Mouse (Mus musculus): Measurements from ENCODE around the gene P3h4. TPM values are rescaled to one million over a fixed set of nuclear protein-coding genes. Genes with fewer than 3 reads are reported as not detected.

Gene P3h4
- total and polyA plus RNA-seq, 3 experiments = not detected

GRCm38 (mm10) chr11:100395200-100395599 is 19.4 kb downstream of the P3h4 start:
- Histone ChIP-seq H3K4me1 (ENCODE audit: control insufficient read depth in 1 of 2, insufficient read depth in 2 of 2) (peaks cover 22 to 30% of the 10 kb centered on the region in 2 experiments), H3K4me3 (replicated peaks in 1 of 3; ENCODE audit: low read depth in 2 of 3, low read length in 2 of 3, poor library complexity in 1 of 3) (no peak overlapping the region), H3K9ac (ENCODE audit: insufficient read depth, low read depth) (no peak overlapping the region), H3K79me2 (replicated peaks; ENCODE audit: control insufficient read depth, extremely low read depth, insufficient read depth, poor library complexity, severe bottlenecking) (no peaks in the 10 kb centered on the region), H3K9me3 (replicated peaks; ENCODE audit: low read length) (no peaks in the 10 kb centered on the region), H3K4me2 (ENCODE audit: insufficient read depth, low read depth, poor library complexity, severe bottlenecking) (no peak overlapping the region), H3K27me3 (replicated peaks) (peaks cover 87% of the 10 kb centered on the region), H3K27ac (ENCODE audit: insufficient read depth, low read depth) (no peak overlapping the region), H3K36me3 (replicated peaks in 1 of 2; ENCODE audit: control insufficient read depth in 1 of 2, insufficient read depth in 1 of 2, low read length in 1 of 2) (no peaks in the 10 kb centered on the region)
- in situ Hi-C loops (cut with MboI; ENCODE audit: low pct_ligation_motif_present, low pct_unique_long_range_greater_than_20kb, low sequenced_read_pairs) (no loop called here), dilution Hi-C loops (cut with MboI; ENCODE audit: extremely low pct_ligation_motif_present, extremely low pct_unique_long_range_greater_than_20kb, low sequenced_read_pairs) (no loop called here)
- no peak for TF ChIP-seq MEF2A (IDR thresholded peaks at IDR 0.05; ENCODE audit: borderline replicate concordance, low read depth, low read length)
- no peak for TF ChIP-seq CHD2 (IDR thresholded peaks at IDR 0.05; ENCODE audit: low read length)
- TF ChIP-seq EP300 (IDR thresholded peaks at IDR 0.05; ENCODE audit: low read length) = no peak
- no peak for TF ChIP-seq CHD1 (IDR thresholded peaks at IDR 0.05; ENCODE audit: low read depth, low read length)
- peak; percentile 43; the same call in 1 of the 2 replicates for TF ChIP-seq IRF4 (IDR thresholded peaks at IDR 0.05; ENCODE audit: low read depth, low read length)
- DNase-seq (ENCODE audit: extremely low read depth) = no peak

GRCm38 (mm10) chr11:100394353-100395074 is 20.1 kb downstream of the P3h4 start:
- TF ChIP-seq CHD1 (IDR thresholded peaks at IDR 0.05; ENCODE audit: low read depth, low read length) (no peak), TBP (conservative IDR thresholded peaks at IDR 0.05; ENCODE audit: low read depth, low read length) (no peak), ZMIZ1 (IDR thresholded peaks at IDR 0.05; ENCODE audit: low read depth, low read length) (no peak), USF1 (IDR thresholded peaks at IDR 0.05; ENCODE audit: low read depth, low read length) (no peak), ZC3H11A (IDR thresholded peaks at IDR 0.05; ENCODE audit: low read depth, low read length) (no peak), CHD2 (IDR thresholded peaks at IDR 0.05; ENCODE audit: low read length) (no peak), ETS1 (conservative IDR thresholded peaks at IDR 0.05; ENCODE audit: low read depth, low read length) (no peak), TCF12 (IDR thresholded peaks at IDR 0.05; ENCODE audit: low read depth, low read length) (no peak), ZNF384 (IDR thresholded peaks at IDR 0.05; ENCODE audit: low read depth, low read length) (no peak), MEF2A (IDR thresholded peaks at IDR 0.05; ENCODE audit: borderline replicate concordance, low read depth, low read length) (no peak), JUN (IDR thresholded peaks at IDR 0.05; ENCODE audit: insufficient read depth, low read depth, low read length) (no peak)
- no peak overlapping the region for H3K4me3 ChIP-seq (replicated peaks in 1 of 3; ENCODE audit: low read depth in 2 of 3, low read length in 2 of 3, poor library complexity in 1 of 3)
- no peaks in the 10 kb centered on the region for H3K9me3 ChIP-seq (replicated peaks; ENCODE audit: low read length)
- no peak overlapping the region for H3K4me2 ChIP-seq (ENCODE audit: insufficient read depth, low read depth, poor library complexity, severe bottlenecking)
- dilution Hi-C loops (cut with MboI; ENCODE audit: extremely low pct_ligation_motif_present, extremely low pct_unique_long_range_greater_than_20kb, low sequenced_read_pairs) = no loop called here
- H3K36me3 ChIP-seq (replicated peaks in 1 of 2; ENCODE audit: control insufficient read depth in 1 of 2, insufficient read depth in 1 of 2, low read length in 1 of 2) = no peaks in the 10 kb centered on the region
- H3K27me3 ChIP-seq (replicated peaks) = peaks cover 87% of the 10 kb centered on the region
- H3K9ac ChIP-seq (ENCODE audit: insufficient read depth, low read depth) = no peak overlapping the region
- H3K79me2 ChIP-seq (replicated peaks; ENCODE audit: control insufficient read depth, extremely low read depth, insufficient read depth, poor library complexity, severe bottlenecking) = no peaks in the 10 kb centered on the region
- no peak for DNase-seq (ENCODE audit: extremely low read depth)
- in situ Hi-C loops (cut with MboI; ENCODE audit: low pct_ligation_motif_present, low pct_unique_long_range_greater_than_20kb, low sequenced_read_pairs) = no loop called here
- H3K27ac ChIP-seq (ENCODE audit: insufficient read depth, low read depth) = no peak overlapping the region
- peaks cover 22 to 33% of the 10 kb centered on the region in 2 experiments for H3K4me1 ChIP-seq (ENCODE audit: control insufficient read depth in 1 of 2, insufficient read depth in 2 of 2)
